Mouse (Mus musculus) inflammation-experienced regulatory T-cells (primary cell): ENCODE results near the gene Kcp. TPM values are rescaled to one million over a fixed set of nuclear protein-coding genes. Genes with fewer than 3 reads are reported as not detected.

Source experiments
- polyA plus RNA-seq, 2 experiments: library from polyadenylated mRNA; unstranded; fragments of 100-300 nt; shearing (Covaris generic); gene quantifications; one replicate each; pipeline ENCODE4 v1.2.1; 2017

Gene Kcp
- 1 to 10 TPM in 1 of 2 experiments, under 1 TPM in 1; 0.40 to 5.9 TPM for polyA plus RNA-seq

GRCm38 (mm10) chr6:29507447-29508309 is at the start of gene Kcp:
TSS of gene Kcp (minus strand) at chr6:29507952.

GRCm38 (mm10) chr6:29526281-29527251 is 18.8 kb upstream of the Kcp start, which contains the start of gene Irf5:
TSS of gene Irf5 (plus strand) at chr6:29526625.

DNA sequence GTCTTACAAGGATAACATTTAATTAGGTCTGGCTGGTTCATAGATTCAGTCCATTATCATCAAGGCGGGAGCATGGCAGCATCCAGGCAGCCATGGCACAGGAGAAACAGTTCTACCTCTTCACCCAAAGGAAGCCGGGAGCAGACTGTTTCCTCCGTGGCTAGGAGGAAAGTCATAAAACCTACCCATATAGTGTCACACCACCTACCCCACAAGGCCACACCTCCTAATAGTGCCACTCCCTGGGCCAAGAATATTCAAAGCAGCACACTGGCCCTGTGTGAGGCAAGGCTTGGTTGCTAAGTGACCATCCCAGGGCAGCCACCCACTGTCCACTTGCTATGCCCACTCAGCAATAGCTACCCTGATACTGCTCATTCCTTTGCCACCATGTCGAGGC is 36.6 kb downstream of the Kcp start, which contains the start of gene Atp6v1fnb:
Atp6v1fnb (plus strand) TSS at position 301 of the 400 bp plus-strand sequence.

GRCm38 (mm10) chr6:29467583-29468354 is 40.0 kb downstream of the Kcp start, which contains the start of gene Atp6v1f:
TSS of gene Atp6v1f (plus strand) at chr6:29467718.

DNA sequence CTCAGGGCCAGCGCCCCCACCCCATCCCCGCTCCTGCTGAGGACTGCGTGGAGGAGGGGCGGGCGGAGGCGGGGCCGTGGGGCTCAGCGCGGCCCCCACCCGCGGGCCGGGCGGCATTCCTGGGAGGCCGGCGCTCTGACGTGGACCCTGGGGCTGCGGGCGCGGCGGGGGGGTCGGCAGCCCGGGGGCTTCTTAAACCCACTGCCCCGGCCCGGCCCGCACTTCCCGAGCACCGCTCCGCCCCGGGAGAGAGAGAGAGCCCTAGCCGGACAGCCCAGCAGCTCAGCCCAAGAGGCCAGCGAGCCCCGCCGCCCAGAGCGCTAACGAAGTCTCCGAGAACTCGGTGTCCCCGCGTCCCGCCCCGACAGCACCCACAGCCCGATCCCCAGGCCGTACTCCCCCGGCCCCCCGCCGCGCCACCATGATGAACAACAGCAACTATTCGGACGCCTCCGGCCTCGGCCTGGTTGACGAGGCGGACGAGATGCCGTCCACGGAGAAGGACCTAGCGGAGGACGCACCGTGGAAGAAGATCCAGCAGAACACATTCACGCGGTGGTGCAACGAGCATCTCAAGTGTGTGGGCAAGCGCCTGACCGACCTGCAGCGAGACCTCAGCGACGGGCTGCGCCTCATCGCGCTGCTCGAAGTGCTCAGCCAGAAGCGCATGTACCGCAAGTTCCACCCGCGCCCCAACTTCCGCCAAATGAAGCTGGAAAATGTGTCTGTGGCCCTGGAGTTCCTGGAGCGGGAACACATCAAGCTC is 74.5 kb downstream of the Kcp start, which contains the start of gene Flnc:
Flnc (plus strand) TSS at position 219 of the 766 bp plus-strand sequence.

Other genes with a start within 250 kb of the Kcp start
- gene Hilpda, start 235.5 kb downstream of the Kcp start, polyA plus RNA-seq, result 10 to 100 TPM; 30.8 to 33.0 TPM
- 1 to 10 TPM in 1 of 2 experiments, not detected in 1; 2.7 TPM for gene Fam71f2, start 228.4 kb downstream of the Kcp start, polyA plus RNA-seq
- not detected for gene Fam71f1, start 188.8 kb downstream of the Kcp start, polyA plus RNA-seq
- gene Calu, start 159.9 kb downstream of the Kcp start, polyA plus RNA-seq, result 100 to 1,000 TPM in 1 of 2 experiments, 10 to 100 TPM in 1; 83.5 to 120 TPM
- gene Opn1sw, start 119.5 kb downstream of the Kcp start, polyA plus RNA-seq, result 1 to 10 TPM in 1 of 2 experiments, under 1 TPM in 1; 0.10 to 1.1 TPM
- gene Ccdc136, start 111.6 kb downstream of the Kcp start, polyA plus RNA-seq, result 1 to 10 TPM; 2.0 to 5.2 TPM
- gene Flnc, start 74.7 kb downstream of the Kcp start, polyA plus RNA-seq, result under 1 TPM; 0.06 to 0.34 TPM
- gene Atp6v1f, start 40.2 kb downstream of the Kcp start, polyA plus RNA-seq, result 100 to 1,000 TPM; 317 to 338 TPM
- under 1 TPM in 1 of 2 experiments, not detected in 1; 0.78 TPM for gene Atp6v1fnb, start 36.5 kb downstream of the Kcp start, polyA plus RNA-seq
- gene Irf5, start 18.7 kb upstream of the Kcp start, polyA plus RNA-seq, result 10 to 100 TPM; 20.2 to 42.7 TPM
- gene Tnpo3, start 101.9 kb upstream of the Kcp start, polyA plus RNA-seq, result 100 to 1,000 TPM in 1 of 2 experiments, 10 to 100 TPM in 1; 86.2 to 101 TPM
- 1 to 10 TPM in 1 of 2 experiments, under 1 TPM in 1; 0.13 to 1.3 TPM for gene Tspan33, start 186.3 kb upstream of the Kcp start, polyA plus RNA-seq
- under 1 TPM; 0.24 to 0.43 TPM for gene Smo, start 227.6 kb upstream of the Kcp start, polyA plus RNA-seq